Mouse (Mus musculus) T-cell, adult 2 months (primary cell): ENCODE measurements around the gene Cercam.
"Not testable (repeated sequence)": the region's sequence is repeated elsewhere in the genome, so short reads cannot be mapped to it uniquely, and the experiment has no call there.

Source experiments
- DNase-seq: peaks from one replicate; pipeline ENCODE4 v3.0.0; 2022; ENCODE audit warnings: low spot score

The Cercam gene

GRCm38 (mm10) chr2:29898081-29898480 lies 29.1 kb downstream of the Cercam start:
- DNase-seq = no peak

- DNase-seq = no peak
These were observed 33.2 kb downstream of the Cercam start for GRCm38 (mm10) chr2:29902194-29902593.

DNA sequence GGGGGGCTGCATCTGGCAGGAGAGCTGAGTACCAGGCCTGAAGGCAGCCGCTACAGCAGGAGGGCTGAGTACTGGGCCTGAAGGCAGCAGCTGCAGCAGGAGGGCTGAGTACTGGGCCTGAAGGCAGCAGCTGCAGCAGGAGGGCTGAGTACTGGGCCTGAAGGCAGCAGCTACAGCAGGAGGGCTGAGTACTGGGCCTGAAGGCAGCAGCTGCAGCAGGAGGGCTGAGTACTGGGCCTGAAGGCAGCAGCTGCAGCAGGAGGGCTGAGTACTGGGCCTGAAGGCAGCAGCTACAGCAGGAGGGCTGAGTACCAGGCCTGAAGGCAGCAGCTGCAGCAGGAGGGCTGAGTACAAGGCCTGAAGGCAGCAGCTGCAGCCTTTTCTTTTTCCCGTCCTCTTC lies 39.2 kb downstream of the Cercam start:
- DNase-seq = not testable (repeated sequence)

GRCm38 (mm10) chr2:29910042-29910441 lies 41.1 kb downstream of the Cercam start:
- DNase-seq = no peak

- DNase-seq = no peak
These were observed 48.7 kb downstream of the Cercam start for GRCm38 (mm10) chr2:29917621-29918020.

GRCm38 (mm10) chr2:29922011-29922410 lies 53.0 kb downstream of the Cercam start:
- no peak for DNase-seq

- DNase-seq = no peak
These were observed 57.6 kb downstream of the Cercam start for GRCm38 (mm10) chr2:29926542-29926941.

DNA sequence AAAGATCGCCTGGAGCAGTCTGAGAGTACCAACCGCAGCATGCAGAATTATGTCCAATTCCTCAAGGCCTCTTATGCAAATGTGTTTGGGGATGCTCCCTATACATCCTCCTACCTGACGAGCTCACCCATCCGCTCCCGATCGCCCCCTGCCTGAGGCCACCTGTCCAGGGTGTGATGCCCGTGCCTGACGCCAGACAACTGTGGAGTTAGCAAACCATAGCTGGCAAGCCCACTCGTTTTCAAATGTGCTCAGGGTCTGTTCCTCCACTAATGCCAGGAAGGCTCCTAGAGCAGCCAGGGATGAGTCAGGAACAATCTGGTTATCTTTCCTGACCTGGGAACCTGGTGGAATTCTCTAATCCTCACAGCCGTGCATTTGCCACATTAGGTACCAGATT lies 61.5 kb downstream of the Cercam start:
- DNase-seq = no peak

- no peak for DNase-seq
These were observed 62.2 kb downstream of the Cercam start for GRCm38 (mm10) chr2:29931194-29931593.
